10 mouse cellular contexts compared by ENCODE assay signal in the genomic region with DNA sequence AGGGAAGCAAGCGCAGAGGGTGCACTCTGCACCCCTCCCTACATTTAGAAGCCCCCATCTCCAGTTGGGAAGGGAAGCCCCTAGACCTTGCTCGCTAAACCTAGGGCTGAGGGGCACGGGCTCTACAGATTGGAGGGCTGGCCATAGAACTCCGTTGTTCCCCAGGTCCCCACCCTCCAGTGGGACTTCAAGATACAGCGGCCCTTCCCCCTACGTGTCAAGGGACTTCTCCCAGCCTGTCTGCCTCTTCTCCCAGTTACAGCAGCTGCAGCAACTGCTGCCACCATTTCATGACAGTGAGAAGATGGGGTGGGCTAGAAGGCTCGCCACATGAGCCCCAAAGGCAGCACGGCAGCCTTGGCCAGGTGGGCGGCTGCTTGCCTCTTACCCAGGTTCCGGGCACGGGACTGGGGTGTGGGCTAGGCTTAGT. TPM values are rescaled to one million over a fixed set of nuclear protein-coding genes. Genes with fewer than 3 reads are reported as not detected.
DNase-seq lines count a peak whose midpoint lies in the region; ATAC-seq and TF ChIP-seq lines count a peak whose summit lies in the region.
"Had no signal": no experiment of that assay in that cellular context is flagged by ENCODE, and none has a peak within 500 bp of the region (broad histone marks: within the 10 kb centered on the region; RNA-seq: fewer than 3 reads in every experiment).

No protein-coding gene starts in this region.

- peaks cover 47% of the 10 kb centered on the region for H3K27me3 ChIP-seq in heart, embryonic 10.5 days (ENCODE audit: insufficient read depth, poor library complexity, severe bottlenecking)
- peaks cover 84% of the 10 kb centered on the region for H3K27me3 ChIP-seq in forebrain, embryonic 10.5 days (ENCODE audit: poor library complexity, severe bottlenecking)
- peaks cover 21% of the 10 kb centered on the region; the same call in 1 of the 2 replicates for H3K27me3 ChIP-seq in limb, embryonic 13.5 days
- H3K27me3 ChIP-seq: Patski had no signal

- H3K36me3 ChIP-seq in heart, embryonic 10.5 days: no peaks in the 10 kb centered on the region
- no peaks in the 10 kb centered on the region for H3K36me3 ChIP-seq in forebrain, embryonic 10.5 days (replicated peaks)
- H3K36me3 ChIP-seq in limb, embryonic 13.5 days: no peaks in the 10 kb centered on the region

- 2% methylated on average over 11 of the region's 11 CpGs for WGBS in heart, embryonic 10.5 days
- under 1% methylated on average over 11 of the region's 11 CpGs for WGBS in forebrain, embryonic 10.5 days
- WGBS in limb, embryonic 13.5 days: 2% methylated on average over 11 of the region's 11 CpGs
- WGBS in olfactory bulb, adult 2 months: 4% methylated on average over 11 of the region's 11 CpGs

- TF ChIP-seq POLR2A in olfactory bulb, adult 2 months (IDR thresholded peaks at IDR 0.05; ENCODE audit: insufficient read depth, low read depth, low read length): no peak

- peak overlapping the region; percentile 98 for H3K4me2 ChIP-seq in limb, embryonic 13.5 days (replicated peaks)

- H3K27ac ChIP-seq in heart, embryonic 10.5 days: peak overlapping the region; percentile 84
- peak overlapping the region; percentile 78 for H3K27ac ChIP-seq in forebrain, embryonic 10.5 days
- peak overlapping the region; percentile 28; the same call in 1 of the 2 replicates for H3K27ac ChIP-seq in limb, embryonic 13.5 days
- no peak overlapping the region for H3K27ac ChIP-seq in olfactory bulb, adult 2 months (ENCODE audit: insufficient read depth, low read depth, low read length)
- H3K27ac ChIP-seq: macrophage had no signal

- no peaks in the 10 kb centered on the region for H3K9me3 ChIP-seq in heart, embryonic 10.5 days
- H3K9me3 ChIP-seq in forebrain, embryonic 10.5 days: no peaks in the 10 kb centered on the region
- H3K9me3 ChIP-seq in limb, embryonic 13.5 days: no peaks in the 10 kb centered on the region

- DNase-seq in heart, embryonic 10.5 days (ENCODE audit: low spot score): no peak
- no peak for DNase-seq in heart, adult 8-10 months (ENCODE audit: low spot score)
- DNase-seq in forebrain, embryonic 10.5 days (ENCODE audit: extremely low spot score, low spot score): no peak
- DNase-seq in adrenal gland, postnatal 36 days: no peak
- DNase-seq in frontal cortex, adult 2 months (ENCODE audit: extremely low spot score in 1 of 2, low spot score in 1 of 2): no peak

- no peak for TF ChIP-seq CTCF in olfactory bulb, adult 2 months (IDR thresholded peaks at IDR 0.05; ENCODE audit: insufficient read depth, low read depth, low read length)

- H3K4me3 ChIP-seq in heart, embryonic 10.5 days: peak overlapping the region; percentile 76
- peak overlapping the region; percentile 79 for H3K4me3 ChIP-seq in forebrain, embryonic 10.5 days
- peak overlapping the region; percentile 61 for H3K4me3 ChIP-seq in limb, embryonic 13.5 days
- H3K4me3 ChIP-seq in olfactory bulb, adult 2 months (ENCODE audit: insufficient read depth, low read depth, low read length): peak overlapping the region; percentile 57

- peak; percentile 12 for ATAC-seq in CD4-positive, CD25-positive, alpha-beta regulatory T cell, adult 4 months
- 0 out of 2 replicates have a peak, but pooled peaks have one; percentile 4 for ATAC-seq in limb, embryonic 13.5 days (ENCODE audit: low FRiP score, low read depth)
- ATAC-seq: Patski had no signal

- peaks cover 75% of the 10 kb centered on the region for H3K4me1 ChIP-seq in heart, embryonic 10.5 days
- H3K4me1 ChIP-seq in forebrain, embryonic 10.5 days: peaks cover 62% of the 10 kb centered on the region
- H3K4me1 ChIP-seq in limb, embryonic 13.5 days: peaks cover 44% of the 10 kb centered on the region
- H3K4me1 ChIP-seq in olfactory bulb, adult 2 months (ENCODE audit: control insufficient read depth, insufficient read depth, low read length): peaks cover 40% of the 10 kb centered on the region

- peak overlapping the region; percentile 72 for H3K9ac ChIP-seq in limb, embryonic 13.5 days

RNA-seq across cellular contexts. Expression of a gene that starts 10.6 kb away (rescaled TPM):
- polyA plus RNA-seq in heart, embryonic 10.5 days (2016; fragmentation: Nextera tagmentation; extraction: Ambion mirVana): 6.8 and 7.8 TPM in 2 replicates
- 10 to 100 TPM; 13.3 to 14.9 (median 14.0) TPM for total RNA-seq in heart, adult 8-10 months (2022)
- not detected for polyA plus RNA-seq in CD4-positive, CD25-positive, alpha-beta regulatory T cell, adult 4 months (2017; shearing (Covaris generic))
- 1.6 and 2.2 TPM in 2 replicates for polyA plus RNA-seq in forebrain, embryonic 10.5 days (2016; fragmentation: Nextera tagmentation; extraction: Ambion mirVana)
- polyA plus RNA-seq in limb, embryonic 13.5 days (2015; fragmentation: Nextera tagmentation; extraction: Ambion mirVana): 6.7 and 7.2 TPM in 2 replicates
- polyA plus RNA-seq in olfactory bulb, adult 2 months (2012; ENCODE audit: insufficient read depth, insufficient read length, low replicate concordance, missing spikeins): not detected in 2 replicates
- total RNA-seq in adrenal gland, postnatal 36 days (2021): 10 to 100 TPM; 28.6 to 37.3 TPM
- 53.4 and 64.2 TPM in 2 replicates for polyA plus RNA-seq in frontal cortex, adult 2 months (2012; rRNA removed)

RNA-seq across cellular contexts. Expression of a gene that starts 42.4 kb away (rescaled TPM):
- polyA plus RNA-seq in heart, embryonic 10.5 days (2016; fragmentation: Nextera tagmentation; extraction: Ambion mirVana): 3.2 and 3.4 TPM in 2 replicates
- total RNA-seq in heart, adult 8-10 months (2022): 10 to 100 TPM; 19.2 to 23.4 (median 20.0) TPM
- polyA plus RNA-seq in CD4-positive, CD25-positive, alpha-beta regulatory T cell, adult 4 months (2017; shearing (Covaris generic)): 1 to 10 TPM; 7.6 to 8.4 TPM
- 3.8 and 4.2 TPM in 2 replicates for polyA plus RNA-seq in forebrain, embryonic 10.5 days (2016; fragmentation: Nextera tagmentation; extraction: Ambion mirVana)
- polyA plus RNA-seq in limb, embryonic 13.5 days (2015; fragmentation: Nextera tagmentation; extraction: Ambion mirVana): 4.4 and 4.9 TPM in 2 replicates
- polyA plus RNA-seq in olfactory bulb, adult 2 months (2012; ENCODE audit: insufficient read depth, insufficient read length, low replicate concordance, missing spikeins): not detected in 2 replicates
- 10 to 100 TPM; 20.6 to 22.1 TPM for total RNA-seq in adrenal gland, postnatal 36 days (2021)
- polyA plus RNA-seq in frontal cortex, adult 2 months (2012; rRNA removed): 43.3 and 44.9 TPM in 2 replicates

RNA-seq across cellular contexts. Expression of a gene that starts 52.9 kb away (rescaled TPM):
- 0.04 and 0.12 TPM in 2 replicates for polyA plus RNA-seq in heart, embryonic 10.5 days (2016; fragmentation: Nextera tagmentation; extraction: Ambion mirVana)
- under 1 TPM in 3 of 4 experiments, not detected in 1; 0.06 to 0.12 (median 0.06) TPM for total RNA-seq in heart, adult 8-10 months (2022)
- polyA plus RNA-seq in CD4-positive, CD25-positive, alpha-beta regulatory T cell, adult 4 months (2017; shearing (Covaris generic)): under 1 TPM; 0.16 to 0.30 TPM
- 0.01 and 0.04 TPM in 2 replicates for polyA plus RNA-seq in forebrain, embryonic 10.5 days (2016; fragmentation: Nextera tagmentation; extraction: Ambion mirVana)
- polyA plus RNA-seq in limb, embryonic 13.5 days (2015; fragmentation: Nextera tagmentation; extraction: Ambion mirVana): 0.04 and 0.09 TPM in 2 replicates
- polyA plus RNA-seq in olfactory bulb, adult 2 months (2012; ENCODE audit: insufficient read depth, insufficient read length, low replicate concordance, missing spikeins): not detected in 2 replicates
- 1 to 10 TPM in 1 of 2 experiments, under 1 TPM in 1; 0.93 to 1.2 TPM for total RNA-seq in adrenal gland, postnatal 36 days (2021)
- 0.40 and 0.66 TPM in 2 replicates for polyA plus RNA-seq in frontal cortex, adult 2 months (2012; rRNA removed)
